Mouse (Mus musculus): ENCODE results near the gene Phc3.

GRCm38 (mm10) chr3:30996688-30997014, 27.4 kb upstream of the Phc3 start:
- TF ChIP-seq EP300 (IDR thresholded peaks at IDR 0.05) (no peak; the same call in 1 of the 2 replicates), CTCF (IDR thresholded peaks at IDR 0.05) (no peak)

Measured in lung, postnatal 0 days (tissue).